Mouse (Mus musculus): Measurements from ENCODE around the gene Dpf2. TPM values are rescaled to one million over a fixed set of nuclear protein-coding genes. Genes with fewer than 3 reads are reported as not detected.

The Dpf2 gene
- total and polyA plus RNA-seq, 3 experiments, result 68.8 to 196 (median 126) TPM

GRCm38 (mm10) chr19:5856604-5857003 is 56.2 kb downstream of the Dpf2 start:
- H3K9me3 ChIP-seq (replicated peaks), result peaks cover 4% of the 10 kb centered on the region
- H3K4me3 ChIP-seq (ENCODE audit: low read depth, low read length), result no peak overlapping the region
- no peak for ATAC-seq (ENCODE audit: extremely low read depth, insufficient number of reproducible peaks, low FRiP score, poor library complexity, severe bottlenecking)
- no peak for DNase-seq (ENCODE audit: low spot score)
- no peak for TF ChIP-seq GATA2 (IDR thresholded peaks at IDR 0.05; ENCODE audit: borderline replicate concordance, low read depth, low read length)
- no peak for TF ChIP-seq TAL1 (conservative IDR thresholded peaks at IDR 0.05; ENCODE audit: low read depth, low read length)
- no peak for TF ChIP-seq CTCF (IDR thresholded peaks at IDR 0.05; ENCODE audit: low read depth, low read length)
- TF ChIP-seq POLR2AphosphoS5 (IDR thresholded peaks at IDR 0.05; ENCODE audit: insufficient replicate concordance, low read depth, low read length), result no peak
- no peak for TF ChIP-seq GATA1 (IDR thresholded peaks at IDR 0.05; ENCODE audit: borderline replicate concordance, low read length)
- peaks cover 13% of the 10 kb centered on the region for H3K4me1 ChIP-seq (ENCODE audit: insufficient read depth, low read depth, low read length)
- H3K27me3 ChIP-seq (ENCODE audit: insufficient read depth, low read length), result no peaks in the 10 kb centered on the region
- peaks cover 85% of the 10 kb centered on the region for H3K36me3 ChIP-seq (replicated peaks)

- H3K4me1 ChIP-seq (ENCODE audit: insufficient read depth, low read depth, low read length), result peaks cover 57% of the 10 kb centered on the region
- peak overlapping the region; percentile 50; the same call in 1 of the 2 replicates for H3K4me3 ChIP-seq (ENCODE audit: low read depth, low read length)
- DNase-seq (ENCODE audit: low spot score) (no peak), ATAC-seq (ENCODE audit: extremely low read depth, insufficient number of reproducible peaks, low FRiP score, poor library complexity, severe bottlenecking) (no peak)
- peaks cover 57% of the 10 kb centered on the region for H3K36me3 ChIP-seq (replicated peaks)
- no peak for TF ChIP-seq POLR2AphosphoS5 (IDR thresholded peaks at IDR 0.05; ENCODE audit: insufficient replicate concordance, low read depth, low read length)
- no peak for TF ChIP-seq TAL1 (conservative IDR thresholded peaks at IDR 0.05; ENCODE audit: low read depth, low read length)
- no peak for TF ChIP-seq GATA2 (IDR thresholded peaks at IDR 0.05; ENCODE audit: borderline replicate concordance, low read depth, low read length)
- TF ChIP-seq CTCF (IDR thresholded peaks at IDR 0.05; ENCODE audit: low read depth, low read length), result no peak
- no peak for TF ChIP-seq GATA1 (IDR thresholded peaks at IDR 0.05; ENCODE audit: borderline replicate concordance, low read length)
- H3K27me3 ChIP-seq (ENCODE audit: insufficient read depth, low read length), result no peaks in the 10 kb centered on the region
- no peaks in the 10 kb centered on the region for H3K9me3 ChIP-seq (replicated peaks)
Measured at GRCm38 (mm10) chr19:5852035-5852722, 60.6 kb downstream of the Dpf2 start.

- ATAC-seq (ENCODE audit: extremely low read depth, insufficient number of reproducible peaks, low FRiP score, poor library complexity, severe bottlenecking) (no peak), DNase-seq (ENCODE audit: low spot score) (no peak)
- peaks cover 51% of the 10 kb centered on the region for H3K36me3 ChIP-seq (replicated peaks)
- no peaks in the 10 kb centered on the region for H3K27me3 ChIP-seq (ENCODE audit: insufficient read depth, low read length)
- no peak for TF ChIP-seq GATA2 (IDR thresholded peaks at IDR 0.05; ENCODE audit: borderline replicate concordance, low read depth, low read length)
- no peak for TF ChIP-seq TAL1 (conservative IDR thresholded peaks at IDR 0.05; ENCODE audit: low read depth, low read length)
- TF ChIP-seq GATA1 (IDR thresholded peaks at IDR 0.05; ENCODE audit: borderline replicate concordance, low read length), result no peak
- TF ChIP-seq POLR2AphosphoS5 (IDR thresholded peaks at IDR 0.05; ENCODE audit: insufficient replicate concordance, low read depth, low read length), result no peak
- no peak for TF ChIP-seq CTCF (IDR thresholded peaks at IDR 0.05; ENCODE audit: low read depth, low read length)
- H3K4me3 ChIP-seq (ENCODE audit: low read depth, low read length), result peak overlapping the region; percentile 50; the same call in 1 of the 2 replicates
- no peaks in the 10 kb centered on the region for H3K9me3 ChIP-seq (replicated peaks)
- H3K4me1 ChIP-seq (ENCODE audit: insufficient read depth, low read depth, low read length), result peaks cover 63% of the 10 kb centered on the region
Measured at GRCm38 (mm10) chr19:5851481-5851971, 61.3 kb downstream of the Dpf2 start.

- H3K9me3 ChIP-seq (replicated peaks), result no peaks in the 10 kb centered on the region
Measured at GRCm38 (mm10) chr19:5850860-5851259, 62.0 kb downstream of the Dpf2 start.

GRCm38 (mm10) chr19:5849843-5850527 is 62.8 kb downstream of the Dpf2 start:
- Histone ChIP-seq H3K4me1 (ENCODE audit: insufficient read depth, low read depth, low read length) (peaks cover 76% of the 10 kb centered on the region), H3K27me3 (ENCODE audit: insufficient read depth, low read length) (no peaks in the 10 kb centered on the region), H3K9me3 (replicated peaks) (no peaks in the 10 kb centered on the region), H3K4me3 (ENCODE audit: low read depth, low read length) (peak overlapping the region; percentile 53; the same call in 1 of the 2 replicates), H3K36me3 (replicated peaks) (peaks cover 36% of the 10 kb centered on the region)
- DNase-seq (ENCODE audit: low spot score) (peak; percentile 76), ATAC-seq (ENCODE audit: extremely low read depth, insufficient number of reproducible peaks, low FRiP score, poor library complexity, severe bottlenecking) (no peak)
- TF ChIP-seq GATA2 (IDR thresholded peaks at IDR 0.05; ENCODE audit: borderline replicate concordance, low read depth, low read length) (no peak), POLR2AphosphoS5 (IDR thresholded peaks at IDR 0.05; ENCODE audit: insufficient replicate concordance, low read depth, low read length) (no peak), CTCF (IDR thresholded peaks at IDR 0.05; ENCODE audit: low read depth, low read length) (peak; percentile 93)

More at GRCm38 (mm10) chr19:5850860-5851259, 62.0 kb downstream of the Dpf2 start:
- Histone ChIP-seq H3K36me3 (replicated peaks) (peaks cover 45% of the 10 kb centered on the region), H3K27me3 (ENCODE audit: insufficient read depth, low read length) (no peaks in the 10 kb centered on the region), H3K4me3 (ENCODE audit: low read depth, low read length) (no peak overlapping the region), H3K4me1 (ENCODE audit: insufficient read depth, low read depth, low read length) (peaks cover 70% of the 10 kb centered on the region)
- ATAC-seq (ENCODE audit: extremely low read depth, insufficient number of reproducible peaks, low FRiP score, poor library complexity, severe bottlenecking), result no peak
- DNase-seq (ENCODE audit: low spot score), result no peak
- TF ChIP-seq GATA1 (IDR thresholded peaks at IDR 0.05; ENCODE audit: borderline replicate concordance, low read length) (no peak), TAL1 (conservative IDR thresholded peaks at IDR 0.05; ENCODE audit: low read depth, low read length) (no peak), GATA2 (IDR thresholded peaks at IDR 0.05; ENCODE audit: borderline replicate concordance, low read depth, low read length) (no peak), CTCF (IDR thresholded peaks at IDR 0.05; ENCODE audit: low read depth, low read length) (no peak)

All from G1E (cell line).